Mouse (Mus musculus) lung, postnatal 0 days (tissue): ENCODE results near the gene Inka1.

Experiments used
- CTCF ChIP-seq: IDR thresholded peaks from 2 replicates; pipeline ENCODE4 v1.5.1; 2016; ENCODE audit warnings: antibody characterized with exemption, mild to moderate bottlenecking
- EP300 ChIP-seq: IDR thresholded peaks from 2 replicates; pipeline ENCODE4 v1.6.1; 2016; ENCODE audit warnings: antibody characterized with exemption, mild to moderate bottlenecking, control low read depth

- TF ChIP-seq EP300 (no peak), CTCF (no peak)
Measured at GRCm38 (mm10) chr9:107961351-107961762, 24.3 kb downstream of the Inka1 start.
